Mouse (Mus musculus) forebrain, postnatal 0 days (tissue): ENCODE results near the gene Dlg1. TPM values are rescaled to one million over a fixed set of nuclear protein-coding genes. Genes with fewer than 3 reads are reported as not detected.

ENCODE experiments used
- ATAC-seq: fragments of 200-750 bp; cut with Nextera tagmentation; 2 replicates; pipeline ENCODE4 v1.8.0; 2017; ENCODE audit warnings: mild to moderate bottlenecking, moderate library complexity
- DNase-seq: peaks from one replicate; pipeline ENCODE4 v3.0.0-alpha.2; 2015
- H3K27ac ChIP-seq: fragments of 300-500 bp; sonication (generic); 2 replicates; pipeline ENCODE4 v1.5.1; 2014; ENCODE audit warnings: low read depth, mild to moderate bottlenecking, antibody characterized with exemption, low read length, moderate library complexity, mixed read lengths
- H3K27me3 ChIP-seq: fragments of 300-500 bp; sonication (generic); 2 replicates; pipeline ENCODE4 v1.6.1; 2014; ENCODE audit warnings: mild to moderate bottlenecking, low read length, mixed read lengths; ENCODE audit not compliant: insufficient read depth
- H3K36me3 ChIP-seq: fragments of 300-500 bp; sonication (generic); 2 replicates; pipeline ENCODE4 v1.6.1; 2014; ENCODE audit warnings: mild to moderate bottlenecking, moderate library complexity; ENCODE audit not compliant: insufficient read depth
- H3K4me1 ChIP-seq: fragments of 300-500 bp; sonication (generic); 2 replicates; pipeline ENCODE4 v1.6.1; 2014; ENCODE audit warnings: antibody characterized with exemption; ENCODE audit not compliant: insufficient read depth
- H3K4me2 ChIP-seq: fragments of 300-500 bp; sonication (generic); 2 replicates; pipeline ENCODE4 v1.6.1; 2014; ENCODE audit warnings: low read depth, mild to moderate bottlenecking, moderate library complexity
- H3K4me3 ChIP-seq: fragments of 300-500 bp; sonication (generic); 2 replicates; pipeline ENCODE4 v1.5.1; 2014; ENCODE audit warnings: low read depth, low read length, mixed read lengths
- H3K9ac ChIP-seq: fragments of 300-500 bp; sonication (generic); 2 replicates; pipeline ENCODE4 v1.6.1; 2014; ENCODE audit warnings: mild to moderate bottlenecking
- H3K9me3 ChIP-seq: fragments of 300-500 bp; sonication (generic); 2 replicates; pipeline ENCODE4 v1.6.1; 2016; ENCODE audit warnings: low read length
- CTCF ChIP-seq: sonication (generic); IDR thresholded peaks from 2 replicates; pipeline ENCODE4 v1.5.1; 2016; ENCODE audit warnings: antibody characterized with exemption, control low read depth, low read depth
- WGBS: fragments of 180-500 bp; shearing (Covaris S2); extraction: QIAGEN DNeasy Blood & Tissue Kit; methylation state at CpG from one replicate; pipeline ENCODE4 v1.1.7; 2014; 5-methylcytosine and 5-hydroxymethylcytosine counted together
- polyA plus RNA-seq: library from polyadenylated mRNA; unstranded; fragments of >200 nt; fragmentation: Nextera tagmentation; extraction: Ambion mirVana; gene quantifications from 2 replicates; pipeline ENCODE4 v1.2.1, GENCODE M21; 2015
- total RNA-seq: library from RNA; depleted of rRNA; stranded (reverse); fragments of >200 nt; gene quantifications from 2 replicates; pipeline ENCODE4 v1.2.3, GENCODE M21; 2014

The Dlg1 gene
- total and polyA plus RNA-seq, 2 experiments from 2014 or later, result 11.3 to 37.7 TPM

DNA sequence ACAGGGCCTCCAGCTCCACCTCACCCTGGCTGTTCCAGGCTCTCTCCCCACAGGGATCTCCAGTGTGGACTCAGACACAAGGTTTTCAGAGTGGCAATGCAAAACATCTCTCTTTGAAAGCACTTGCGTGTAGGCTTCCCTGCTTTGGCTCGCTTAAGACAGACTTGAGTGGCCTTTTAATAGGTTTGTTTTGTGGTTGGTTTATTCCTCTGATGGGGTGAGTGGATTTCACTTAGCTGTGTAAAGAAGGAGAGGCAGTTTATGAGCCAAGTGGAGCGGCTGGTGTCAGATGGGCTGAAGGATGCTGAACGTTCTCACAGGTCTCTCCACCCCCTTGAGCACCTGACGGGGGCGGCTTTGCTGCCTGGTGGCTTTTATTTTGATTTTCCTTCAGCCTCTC is 40.1 kb upstream of the Dlg1 start:
- Histone ChIP-seq H3K36me3 (no peaks in the 10 kb centered on the region), H3K9ac (no peak overlapping the region), H3K27me3 (no peaks in the 10 kb centered on the region), H3K4me3 (no peak overlapping the region), H3K4me1 (no peaks in the 10 kb centered on the region), H3K9me3 (no peaks in the 10 kb centered on the region), H3K4me2 (no peak overlapping the region), H3K27ac (no peak overlapping the region)
- TF ChIP-seq CTCF, result no peak
- WGBS, result 80% methylated on average over 6 of the region's 6 CpGs
- no peak for ATAC-seq
- no peak for DNase-seq

GRCm38 (mm10) chr16:31624749-31625148 is 38.5 kb upstream of the Dlg1 start:
- Histone ChIP-seq H3K27me3 (no peaks in the 10 kb centered on the region), H3K4me2 (no peak overlapping the region), H3K4me1 (no peaks in the 10 kb centered on the region), H3K4me3 (no peak overlapping the region), H3K27ac (no peak overlapping the region), H3K9me3 (no peaks in the 10 kb centered on the region), H3K36me3 (no peaks in the 10 kb centered on the region), H3K9ac (no peak overlapping the region)
- WGBS, result 79% methylated on average over 1 of the region's 1 CpGs
- no peak for TF ChIP-seq CTCF
- DNase-seq, result no peak
- ATAC-seq, result no peak

GRCm38 (mm10) chr16:31626331-31626730 is 36.9 kb upstream of the Dlg1 start:
- Histone ChIP-seq H3K36me3 (no peaks in the 10 kb centered on the region), H3K27ac (no peak overlapping the region), H3K9me3 (no peaks in the 10 kb centered on the region), H3K27me3 (no peaks in the 10 kb centered on the region), H3K9ac (no peak overlapping the region), H3K4me1 (no peaks in the 10 kb centered on the region), H3K4me3 (no peak overlapping the region), H3K4me2 (no peak overlapping the region)
- DNase-seq, result no peak
- TF ChIP-seq CTCF, result no peak
- WGBS, result 92% methylated on average over 6 of the region's 6 CpGs
- ATAC-seq, result no peak

DNA sequence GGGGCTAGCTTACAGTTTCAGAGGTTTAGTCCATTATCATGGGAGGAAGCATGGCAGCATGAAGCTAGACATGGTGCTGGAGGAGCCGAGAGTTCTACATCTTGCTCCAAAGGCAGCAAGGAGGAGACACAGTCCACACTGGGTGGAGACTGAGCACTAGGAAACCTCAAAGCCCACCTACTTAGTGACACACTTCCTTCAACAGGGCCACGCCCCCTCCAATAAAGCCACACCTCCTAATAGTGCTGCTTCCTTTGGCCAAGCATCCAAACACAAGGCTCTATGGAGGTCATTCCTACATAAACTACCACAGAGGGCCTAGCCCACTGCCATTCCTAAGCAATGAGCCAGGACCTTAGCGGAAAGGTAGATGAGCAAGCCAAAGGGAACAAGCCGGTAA is 32.9 kb upstream of the Dlg1 start:
- TF ChIP-seq CTCF, result no peak
- H3K27me3 ChIP-seq, result no peaks in the 10 kb centered on the region
- no peak overlapping the region for H3K4me3 ChIP-seq
- WGBS, result 94% methylated on average over 4 of the region's 4 CpGs
- H3K36me3 ChIP-seq, result no peaks in the 10 kb centered on the region
- DNase-seq (no peak), ATAC-seq (no peak)
- H3K4me2 ChIP-seq, result no peak overlapping the region
- H3K9me3 ChIP-seq, result no peaks in the 10 kb centered on the region
- H3K9ac ChIP-seq, result no peak overlapping the region
- H3K4me1 ChIP-seq, result no peaks in the 10 kb centered on the region
- H3K27ac ChIP-seq, result no peak overlapping the region

- WGBS, result 69% methylated on average over 3 of the region's 3 CpGs
- TF ChIP-seq CTCF, result no peak
- ATAC-seq (no peak), DNase-seq (no peak)
- Histone ChIP-seq H3K4me1 (no peaks in the 10 kb centered on the region), H3K9ac (no peak overlapping the region), H3K27me3 (no peaks in the 10 kb centered on the region), H3K27ac (no peak overlapping the region), H3K36me3 (no peaks in the 10 kb centered on the region), H3K9me3 (no peaks in the 10 kb centered on the region), H3K4me3 (no peak overlapping the region), H3K4me2 (no peak overlapping the region)
Observed at GRCm38 (mm10) chr16:31631046-31631445, 32.2 kb upstream of the Dlg1 start.

DNA sequence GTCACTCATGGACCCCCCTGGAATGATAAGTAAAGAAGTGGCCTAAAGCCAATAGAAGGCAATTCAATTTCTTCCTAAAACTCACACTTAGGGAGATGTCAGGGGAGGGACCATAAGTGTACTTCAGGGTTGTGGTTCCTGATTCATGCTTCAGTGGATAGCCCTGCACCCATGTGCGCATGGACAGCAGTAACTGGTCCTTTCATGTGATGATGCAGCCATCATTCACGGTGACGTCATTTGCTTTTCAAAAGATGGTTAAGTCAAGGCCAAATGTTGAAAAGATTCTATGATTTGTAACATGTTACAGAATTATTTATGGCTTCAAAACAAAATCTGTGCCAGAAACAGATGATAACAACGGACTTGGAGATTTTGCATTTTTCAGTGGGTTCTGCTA is 28.9 kb upstream of the Dlg1 start:
- H3K4me1 ChIP-seq, result no peaks in the 10 kb centered on the region
- no peak overlapping the region for H3K27ac ChIP-seq
- no peaks in the 10 kb centered on the region for H3K27me3 ChIP-seq
- no peak overlapping the region for H3K4me2 ChIP-seq
- no peaks in the 10 kb centered on the region for H3K36me3 ChIP-seq
- no peak for TF ChIP-seq CTCF
- no peak overlapping the region for H3K4me3 ChIP-seq
- ATAC-seq (no peak), DNase-seq (no peak)
- H3K9me3 ChIP-seq, result no peaks in the 10 kb centered on the region
- WGBS, result 82% methylated on average over 4 of the region's 4 CpGs
- H3K9ac ChIP-seq, result no peak overlapping the region

GRCm38 (mm10) chr16:31638393-31638792 is 24.9 kb upstream of the Dlg1 start:
- no peaks in the 10 kb centered on the region for H3K4me1 ChIP-seq
- H3K4me2 ChIP-seq, result no peak overlapping the region
- no peak for TF ChIP-seq CTCF
- H3K4me3 ChIP-seq, result no peak overlapping the region
- WGBS, result 62% methylated on average over 7 of the region's 7 CpGs
- no peak for ATAC-seq
- no peak overlapping the region for H3K27ac ChIP-seq
- no peaks in the 10 kb centered on the region for H3K36me3 ChIP-seq
- no peaks in the 10 kb centered on the region for H3K27me3 ChIP-seq
- H3K9me3 ChIP-seq, result no peaks in the 10 kb centered on the region
- DNase-seq, result no peak
- no peak overlapping the region for H3K9ac ChIP-seq

DNA sequence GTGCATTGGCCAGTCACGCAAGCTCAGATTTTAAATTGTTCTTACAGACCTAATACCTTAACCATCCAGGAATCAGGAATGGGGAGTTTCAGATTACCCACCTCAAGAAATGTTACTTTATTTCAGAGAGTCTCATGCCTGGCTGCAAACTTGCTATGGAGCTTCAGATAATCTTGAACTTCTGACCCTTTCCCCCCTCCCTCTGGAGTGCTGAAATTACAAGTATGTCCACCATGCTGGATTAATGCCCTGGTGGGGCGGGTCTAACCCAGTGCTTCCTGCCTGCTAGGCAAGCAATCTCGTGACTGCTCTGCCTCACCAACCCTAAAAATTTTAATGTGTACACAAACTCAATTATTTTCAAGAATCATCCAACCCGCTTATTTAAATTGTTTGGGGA is 23.3 kb upstream of the Dlg1 start:
- H3K4me1 ChIP-seq, result no peaks in the 10 kb centered on the region
- H3K27ac ChIP-seq, result no peak overlapping the region
- no peaks in the 10 kb centered on the region for H3K27me3 ChIP-seq
- no peaks in the 10 kb centered on the region for H3K9me3 ChIP-seq
- WGBS, result 73% methylated on average over 4 of the region's 4 CpGs
- no peak overlapping the region for H3K4me2 ChIP-seq
- no peak for TF ChIP-seq CTCF
- no peak overlapping the region for H3K9ac ChIP-seq
- no peaks in the 10 kb centered on the region for H3K36me3 ChIP-seq
- no peak overlapping the region for H3K4me3 ChIP-seq
- ATAC-seq (no peak), DNase-seq (no peak)
